Mouse (Mus musculus): ENCODE measurements around the gene Drc3.

- TF ChIP-seq CTCF (conservative IDR thresholded peaks at IDR 0.05; ENCODE audit: low read length) (no peak), NANOG (IDR thresholded peaks at IDR 0.05; ENCODE audit: borderline replicate concordance, low read length) (no peak), POU5F1 (IDR thresholded peaks at IDR 0.05; ENCODE audit: borderline replicate concordance, low read length) (no peak)
Observed at GRCm38 (mm10) chr11:60323731-60324130, 29.4 kb upstream of the Drc3 start.
